Mouse (Mus musculus): ENCODE results near the gene Sema4c. TPM values are rescaled to one million over a fixed set of nuclear protein-coding genes. Genes with fewer than 3 reads are reported as not detected.

Gene Sema4c
- total and polyA plus RNA-seq, 3 experiments: 13.0 to 25.3 (median 22.5) TPM

DNA sequence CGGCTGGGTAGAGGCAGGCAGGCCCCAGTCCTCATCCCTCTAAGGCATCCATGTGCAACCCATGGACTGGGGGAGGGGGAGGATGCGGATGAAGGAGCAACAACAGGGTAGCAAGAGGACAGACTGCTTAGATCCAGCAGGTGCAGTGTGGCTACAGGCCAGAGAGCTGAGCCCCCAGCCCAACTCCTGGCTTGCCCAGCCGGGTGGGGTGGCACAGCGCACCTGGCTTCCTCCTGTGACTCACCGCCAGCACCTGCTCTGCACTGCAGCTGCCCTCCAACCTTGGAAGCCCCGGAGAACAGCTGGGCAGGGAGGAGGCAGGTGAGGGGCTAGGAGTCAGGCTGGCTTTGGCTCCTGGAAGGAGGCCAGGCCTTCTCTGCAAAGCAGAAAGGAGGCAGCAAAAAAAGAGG lies 21.8 kb upstream of the Sema4c start:
- DNase-seq: no peak

DNA sequence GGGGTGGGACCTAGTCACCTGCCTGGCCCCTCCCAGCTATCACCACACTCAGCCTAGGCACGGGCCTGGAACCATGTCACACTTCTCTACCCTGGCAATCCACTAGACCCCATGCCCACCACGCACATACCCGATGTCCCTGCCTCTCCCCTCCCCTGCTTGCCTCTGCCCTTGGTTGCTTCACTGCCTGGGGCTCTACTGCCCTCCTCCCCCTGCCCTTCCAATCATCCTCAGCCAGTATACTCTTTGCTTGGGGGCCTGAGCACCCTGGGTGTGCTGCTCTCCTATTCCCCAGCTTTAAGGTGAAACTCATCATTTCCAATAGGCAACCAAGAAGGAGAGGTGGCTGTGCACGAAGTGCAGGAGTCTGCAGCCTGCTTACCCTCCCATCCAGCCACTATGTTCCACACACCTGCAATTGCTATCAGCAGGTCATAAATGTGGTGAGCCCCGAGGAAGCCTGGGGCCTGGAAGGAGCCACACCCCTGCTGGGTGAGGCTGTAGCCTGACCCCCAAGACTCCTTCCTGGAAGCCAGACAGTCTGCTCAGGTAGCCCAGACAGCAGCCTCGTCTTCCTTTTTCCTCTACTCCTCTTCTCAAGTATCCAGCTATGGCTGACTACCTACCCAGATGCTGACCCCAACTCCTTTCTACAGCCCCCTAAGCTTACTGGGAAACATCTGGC lies 19.0 kb upstream of the Sema4c start:
- DNase-seq: no peak

DNA sequence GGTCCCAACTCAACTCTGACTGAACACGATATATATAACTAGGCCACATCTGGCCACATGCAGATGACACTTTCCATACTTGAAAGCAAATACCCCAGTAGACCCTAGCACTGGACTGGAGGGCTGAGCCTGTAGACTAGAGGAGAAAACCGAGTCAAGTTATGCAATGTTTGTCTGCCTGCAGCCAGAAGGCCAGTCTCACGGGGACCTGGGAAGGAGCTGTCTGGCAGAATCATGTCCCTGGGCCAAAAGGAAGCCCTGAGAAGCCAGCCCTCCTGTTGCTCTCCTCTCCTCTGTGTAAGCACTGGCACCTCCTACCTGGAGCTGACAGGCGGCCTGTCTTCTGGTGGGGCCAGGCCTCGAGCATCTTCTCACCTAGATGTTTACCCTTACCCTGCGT lies 17.2 kb upstream of the Sema4c start:
- DNase-seq: no peak

DNA sequence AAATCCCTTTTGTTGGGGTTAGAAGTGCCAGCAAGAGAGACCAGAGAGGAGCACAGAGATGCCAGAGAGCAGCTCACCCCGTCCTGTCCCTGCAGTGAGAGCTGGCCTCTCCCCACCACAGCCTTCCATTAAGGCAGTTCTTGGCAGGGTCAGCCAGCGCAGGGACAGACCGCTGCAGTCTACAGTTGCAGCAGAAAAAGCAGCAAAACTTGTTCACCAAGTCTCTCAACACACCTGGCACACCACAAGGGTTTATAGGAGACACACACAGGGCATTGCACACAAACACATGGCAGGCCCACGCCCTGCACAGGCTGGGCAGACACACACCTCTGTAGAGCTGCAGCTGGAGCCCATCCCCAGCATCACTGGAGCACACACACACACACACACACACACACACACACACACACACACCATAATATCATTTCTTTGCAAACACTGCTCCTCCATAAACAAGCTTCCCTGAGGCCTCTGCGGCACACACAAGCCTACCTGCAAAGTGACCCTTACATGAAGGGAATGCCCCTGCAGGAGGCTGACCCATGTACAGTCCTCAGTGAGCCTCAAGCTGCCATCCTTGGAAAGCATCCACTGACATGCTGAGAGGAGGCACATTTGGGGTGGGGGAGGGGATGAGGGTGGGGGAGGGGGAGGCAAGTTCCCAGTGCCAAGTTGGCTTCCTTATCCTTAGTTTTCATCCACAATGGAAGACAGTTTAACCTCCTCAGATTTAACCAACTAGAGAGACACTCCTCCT lies 16.2 kb upstream of the Sema4c start:
- DNase-seq: no peak

DNA sequence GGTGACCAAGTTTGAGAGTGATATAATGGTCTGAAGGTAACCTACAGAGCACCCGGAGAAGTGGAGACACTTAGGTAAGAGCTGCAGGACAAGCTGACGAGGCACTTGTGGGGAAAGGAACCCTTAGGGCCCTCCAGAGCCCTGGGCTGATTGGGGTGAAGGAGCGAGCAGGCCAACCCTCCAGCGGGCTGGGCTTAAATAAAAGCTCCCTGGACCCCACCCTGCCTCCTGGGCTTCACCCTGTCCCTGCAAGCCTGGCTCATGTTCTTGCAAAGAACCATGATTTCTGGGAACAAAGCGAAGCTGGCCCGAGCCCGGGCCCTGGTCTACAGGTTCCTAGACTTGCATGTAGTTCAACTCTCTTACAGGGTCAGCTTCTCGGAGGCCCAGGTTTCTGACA lies 15.4 kb upstream of the Sema4c start:
- no peak for DNase-seq

DNA sequence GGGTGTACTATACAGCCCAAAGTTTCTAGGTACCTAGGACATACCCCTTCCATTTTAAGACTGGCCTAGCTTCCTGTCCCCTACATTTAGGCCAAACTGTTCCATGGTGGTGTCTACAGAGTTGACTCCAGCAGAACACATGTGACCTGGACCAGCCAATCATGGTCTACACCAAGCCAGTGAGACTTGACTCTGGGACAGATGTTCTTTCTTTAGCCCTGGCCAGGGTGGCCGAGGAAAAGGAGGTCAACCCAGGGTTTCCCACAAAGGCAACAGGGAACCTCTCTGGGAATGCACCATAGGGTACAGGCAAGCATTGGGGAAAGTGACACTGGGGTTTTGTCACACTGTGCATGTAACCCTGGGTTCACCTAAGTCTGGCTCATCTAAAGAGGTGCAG lies 14.6 kb upstream of the Sema4c start:
- no peak for DNase-seq

DNA sequence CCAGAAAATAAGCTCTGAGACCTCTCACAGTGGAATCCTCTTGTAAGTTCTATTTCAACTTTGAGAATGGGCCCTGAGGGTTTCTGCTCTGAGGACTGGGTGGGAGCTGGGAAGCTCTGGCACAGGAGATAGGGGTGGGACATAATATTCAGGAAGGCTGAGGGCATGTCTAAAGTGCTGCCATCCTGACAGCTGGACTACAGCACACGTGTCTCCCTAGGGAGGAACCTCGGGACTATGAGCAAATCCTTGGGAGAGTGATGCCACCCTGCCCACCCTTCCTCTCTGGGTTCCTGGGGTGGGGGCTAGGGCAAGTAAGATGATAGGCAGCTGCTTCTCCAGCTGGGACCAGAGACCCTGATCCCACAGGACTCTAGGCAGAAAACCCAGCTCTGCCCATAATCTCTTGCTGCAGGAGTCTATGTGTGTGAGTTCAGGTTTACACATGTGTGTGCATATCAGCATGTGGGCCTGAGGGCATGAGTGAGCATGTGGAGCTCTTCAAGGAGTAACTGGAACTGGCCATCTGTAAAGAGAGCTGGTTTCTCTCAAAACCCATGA lies 14.1 kb upstream of the Sema4c start:
- no peak for DNase-seq

DNA sequence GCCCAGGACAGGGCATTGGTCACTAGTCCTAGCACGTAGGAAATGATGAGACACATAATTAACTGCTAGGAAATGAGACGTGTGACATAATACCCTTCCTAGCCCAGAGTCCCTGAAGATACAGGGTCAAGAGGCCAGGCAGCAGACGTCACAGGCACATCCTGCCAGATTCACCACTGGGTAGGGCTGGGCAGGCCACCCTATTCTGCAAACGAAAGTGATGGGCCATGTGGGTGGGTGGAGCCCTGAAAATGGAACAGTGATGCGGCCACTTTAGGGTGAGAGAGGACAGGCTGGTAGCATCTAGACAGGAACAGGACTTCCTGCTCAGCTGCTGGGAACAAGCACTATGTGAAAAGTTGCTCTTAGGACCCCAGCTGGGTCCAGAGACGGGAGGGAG lies 13.5 kb upstream of the Sema4c start:
- DNase-seq: peak; percentile 87

DNA sequence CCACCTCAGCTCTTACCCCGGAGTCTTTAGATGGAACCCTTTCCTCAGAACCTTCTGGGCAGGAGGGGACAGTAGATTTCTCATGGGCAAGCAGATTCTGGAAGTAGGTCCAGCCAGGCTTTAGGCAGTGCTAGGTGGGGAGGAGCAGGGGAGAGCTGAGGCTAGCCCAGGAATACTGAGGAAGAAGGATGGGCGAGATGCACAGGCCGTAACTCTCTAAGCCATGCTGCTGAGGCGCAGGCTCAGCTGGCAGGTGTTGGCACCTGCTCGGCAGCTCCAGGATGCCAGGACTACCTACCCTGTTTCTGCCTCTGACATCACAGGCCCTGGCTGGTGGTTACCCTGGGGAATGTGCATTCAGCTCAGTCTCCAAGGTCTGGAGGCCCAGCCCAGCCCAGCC lies 12.2 kb upstream of the Sema4c start:
- DNase-seq: no peak

DNA sequence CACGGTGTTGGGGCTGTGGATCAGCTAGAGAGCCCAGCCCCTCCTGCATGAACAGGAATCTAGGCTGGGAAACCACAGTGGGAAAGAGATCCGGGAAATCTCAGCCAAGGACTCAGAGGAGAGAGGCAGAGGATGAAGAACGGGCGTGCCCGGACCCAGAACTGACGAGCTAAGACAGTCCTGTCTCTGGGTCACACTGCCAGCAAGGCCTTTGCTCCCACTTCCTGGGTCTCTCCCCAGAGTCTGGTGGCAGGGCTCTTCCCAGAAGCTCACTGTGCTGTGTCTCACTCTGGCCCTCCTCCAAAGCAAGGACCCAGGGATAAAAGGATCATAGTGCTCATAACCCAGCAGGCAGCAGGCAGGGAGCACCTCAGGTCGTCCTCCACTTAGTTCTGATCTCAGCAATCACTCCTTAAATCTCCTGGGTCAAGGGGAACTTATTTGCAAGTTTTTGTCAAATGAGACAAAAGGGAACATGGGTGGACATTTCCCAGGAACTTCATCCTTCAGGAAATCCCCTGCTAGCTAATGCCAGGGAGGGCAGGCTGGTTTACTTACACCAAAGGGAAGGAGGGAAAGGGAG lies 11.6 kb upstream of the Sema4c start:
- DNase-seq: peak; percentile 43

DNA sequence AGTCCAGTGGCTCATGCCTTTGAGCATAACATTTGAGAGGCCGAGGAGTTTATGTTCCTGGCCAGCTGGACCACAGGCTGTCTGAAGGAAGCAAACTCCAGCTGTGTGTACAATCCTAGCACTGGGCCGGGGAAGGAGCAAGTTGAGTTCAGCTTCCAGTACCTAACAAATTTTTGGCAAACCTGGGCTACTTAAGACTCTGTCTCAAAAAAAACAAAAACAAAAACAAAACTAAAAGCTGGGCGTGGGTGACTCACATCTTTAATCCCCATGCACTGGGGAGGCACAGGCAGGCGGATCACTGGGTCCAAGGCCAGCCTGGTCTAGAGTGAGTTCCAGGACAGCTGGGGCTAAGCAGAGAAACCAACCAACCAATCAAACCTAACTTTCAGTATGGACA lies 10.6 kb upstream of the Sema4c start:
- DNase-seq: peak; percentile 64

DNA sequence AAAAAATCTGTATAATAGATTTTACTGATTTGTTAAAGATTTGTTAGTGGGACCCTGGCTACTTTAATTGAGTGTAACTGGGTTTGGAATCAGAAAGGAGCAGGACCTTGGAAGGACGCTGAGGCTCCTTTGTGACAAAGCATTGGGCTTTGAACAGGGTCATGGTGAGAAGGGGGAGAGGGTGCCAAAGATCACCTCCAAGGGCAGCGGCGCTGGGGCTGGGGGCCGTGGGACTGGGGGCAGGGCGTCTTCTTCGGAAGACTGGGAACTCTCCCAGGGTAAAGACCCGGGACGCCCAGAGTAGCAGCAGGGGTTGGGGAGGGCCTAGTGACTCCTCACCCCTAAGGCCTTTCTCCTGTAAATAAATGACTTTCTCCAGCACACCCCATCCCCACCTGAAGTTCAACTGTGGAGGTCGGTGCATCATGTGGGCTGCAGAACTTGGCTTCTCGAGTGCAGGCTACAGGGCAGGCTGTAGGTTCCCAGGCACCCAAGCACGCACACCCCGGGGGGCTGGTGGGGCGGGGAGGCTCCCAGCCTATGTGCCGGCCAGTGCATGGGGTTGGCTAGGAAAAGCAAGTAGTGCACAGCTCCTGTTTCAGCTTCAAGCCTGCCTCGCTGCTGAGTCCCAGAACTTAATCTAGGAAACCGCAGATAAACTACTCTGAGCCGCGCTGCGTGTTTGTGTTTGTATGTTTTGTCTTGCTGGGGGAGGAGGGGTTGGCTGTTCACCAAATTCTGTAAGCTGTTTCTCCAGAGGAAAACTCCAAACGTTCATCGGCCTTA lies 9.9 kb upstream of the Sema4c start:
- no peak for DNase-seq

DNA sequence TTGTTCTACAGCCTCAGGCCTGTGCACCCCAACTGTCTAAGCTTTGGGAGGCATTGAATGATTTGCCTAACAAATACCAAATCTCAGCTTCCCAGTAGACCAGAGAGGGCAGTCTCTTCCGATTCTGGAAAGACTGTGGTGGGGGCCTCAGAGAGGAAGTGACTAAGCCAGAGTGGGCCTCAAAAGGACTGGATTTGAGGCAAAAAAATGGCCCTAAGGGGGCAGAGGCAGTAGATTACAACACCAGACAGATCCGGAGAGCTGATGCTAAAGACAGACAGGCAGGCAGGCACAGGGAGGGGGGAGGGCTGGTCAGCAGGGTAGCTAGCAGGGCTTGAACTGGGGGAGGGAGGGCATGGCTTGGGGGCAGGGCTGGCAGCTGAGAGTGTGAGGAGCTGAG lies 8.3 kb upstream of the Sema4c start:
- DNase-seq: no peak

DNA sequence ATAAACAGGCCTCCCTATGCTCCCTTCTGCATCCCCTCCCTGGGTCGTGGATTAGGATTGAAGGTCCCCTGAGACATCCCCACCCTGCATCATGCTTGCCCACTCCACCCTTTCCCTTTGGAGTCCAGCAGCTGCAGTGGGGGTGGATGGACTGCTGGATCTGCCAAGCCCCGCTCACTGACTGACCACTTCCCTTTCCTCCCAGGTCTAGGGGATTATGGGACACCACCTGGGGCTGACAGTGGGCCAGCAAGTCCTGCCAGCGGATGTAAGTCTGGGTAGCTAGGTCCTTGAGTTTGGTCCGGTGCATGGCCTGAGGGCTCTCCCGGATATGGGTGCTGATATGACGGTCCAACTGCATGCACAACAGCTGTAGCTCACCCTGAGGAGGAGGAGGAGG lies 6.0 kb upstream of the Sema4c start:
- DNase-seq: peak; percentile 56

DNA sequence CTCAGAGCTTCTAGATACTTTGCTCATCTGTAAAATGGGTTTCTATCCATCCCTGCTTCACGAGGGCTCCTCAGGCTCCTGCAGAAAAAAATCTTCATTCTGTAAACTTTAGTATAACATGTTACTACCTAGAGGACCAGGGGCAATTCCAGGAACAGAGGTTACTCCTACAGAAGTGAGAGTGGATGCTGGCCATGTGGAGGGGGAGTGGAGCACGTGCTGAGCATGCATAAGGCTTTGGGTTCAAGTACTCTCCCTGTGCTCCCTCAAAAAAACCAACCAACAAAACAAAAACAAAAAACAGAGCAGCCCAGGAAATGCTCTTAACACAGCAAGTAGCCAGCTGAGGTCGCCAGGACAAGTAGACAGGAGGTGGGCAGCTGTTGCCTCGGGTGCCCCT lies 5.5 kb upstream of the Sema4c start:
- DNase-seq: no peak

DNA sequence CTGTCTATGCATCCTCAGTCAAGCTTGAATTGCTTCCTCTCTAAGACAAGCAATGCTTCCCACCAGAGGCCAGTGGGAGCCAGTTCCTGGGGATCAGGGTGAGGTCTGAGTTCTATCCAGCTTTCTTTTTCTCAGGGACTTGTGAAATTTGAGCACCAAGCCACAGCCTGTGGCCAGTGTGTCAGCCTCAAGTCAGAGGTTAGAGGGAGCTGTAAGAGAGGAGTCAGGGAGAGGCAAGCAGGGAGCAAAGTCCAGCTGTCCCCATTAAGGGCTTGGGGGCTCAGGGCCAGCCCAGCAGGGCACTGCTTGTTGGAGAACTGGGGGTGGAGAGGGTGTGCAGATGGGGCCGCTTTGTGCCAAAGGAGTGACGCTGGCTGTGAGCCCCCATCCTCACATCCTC lies 5.0 kb upstream of the Sema4c start:
- no peak for DNase-seq

DNA sequence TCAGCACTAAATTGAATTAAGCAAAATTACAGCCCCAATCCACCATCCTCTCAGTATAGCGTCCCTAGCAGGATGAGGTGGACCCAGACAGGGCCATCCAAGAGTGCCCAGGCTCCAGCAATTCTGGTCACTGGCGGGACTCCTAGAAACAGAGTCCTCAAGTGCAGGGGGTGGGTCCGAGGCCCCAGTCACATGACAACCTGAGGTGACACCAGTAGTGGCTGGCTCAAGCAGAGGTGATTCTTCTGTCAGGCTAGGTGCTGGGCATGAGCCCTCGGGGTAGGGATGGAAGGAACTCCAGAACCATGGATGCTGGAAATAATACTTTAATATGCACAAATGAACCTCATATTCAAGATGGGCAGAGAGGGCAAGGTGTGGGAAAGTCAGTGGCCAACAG lies 4.2 kb upstream of the Sema4c start:
- DNase-seq: no peak

DNA sequence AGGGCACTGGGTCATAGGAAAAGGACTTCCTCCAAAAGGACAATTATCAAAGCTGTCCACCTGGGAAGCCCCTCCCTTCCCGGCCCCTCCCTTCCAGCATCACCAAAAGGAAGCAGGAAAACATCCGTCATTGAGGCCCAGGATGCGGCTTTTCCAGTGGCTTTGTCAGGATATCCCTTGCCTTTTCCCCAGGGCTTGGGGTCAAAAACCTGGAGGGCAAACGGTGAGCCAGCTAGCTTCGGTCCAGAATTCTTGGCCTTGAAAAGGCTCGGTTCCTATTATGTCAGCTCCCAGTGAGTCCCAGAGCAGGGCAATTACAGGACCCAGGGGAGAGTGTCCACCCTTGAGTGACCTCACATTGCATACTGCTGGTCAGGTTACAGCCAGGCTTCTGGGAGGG lies 2.8 kb upstream of the Sema4c start:
- DNase-seq: peak; percentile 66

DNA sequence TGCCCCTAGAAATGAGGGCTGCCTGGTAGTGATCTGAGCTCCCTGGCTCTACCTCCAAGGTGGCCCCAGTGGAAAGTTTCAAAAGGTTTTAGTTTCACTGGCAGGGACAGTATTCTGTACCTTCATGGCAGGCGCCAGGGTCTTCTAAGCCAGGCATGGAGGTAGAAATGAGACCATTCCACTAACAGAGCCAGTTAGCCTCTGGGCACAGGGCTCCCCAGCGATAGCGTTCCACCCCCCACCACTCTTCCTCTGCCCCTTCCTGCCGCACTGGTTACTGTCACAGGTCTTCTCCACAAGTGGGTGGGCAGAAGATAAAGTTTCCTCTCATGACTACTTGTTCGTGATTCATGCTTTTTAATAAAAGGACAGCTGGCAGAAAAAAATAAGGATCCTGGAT lies 1.7 kb upstream of the Sema4c start:
- no peak for DNase-seq

DNA sequence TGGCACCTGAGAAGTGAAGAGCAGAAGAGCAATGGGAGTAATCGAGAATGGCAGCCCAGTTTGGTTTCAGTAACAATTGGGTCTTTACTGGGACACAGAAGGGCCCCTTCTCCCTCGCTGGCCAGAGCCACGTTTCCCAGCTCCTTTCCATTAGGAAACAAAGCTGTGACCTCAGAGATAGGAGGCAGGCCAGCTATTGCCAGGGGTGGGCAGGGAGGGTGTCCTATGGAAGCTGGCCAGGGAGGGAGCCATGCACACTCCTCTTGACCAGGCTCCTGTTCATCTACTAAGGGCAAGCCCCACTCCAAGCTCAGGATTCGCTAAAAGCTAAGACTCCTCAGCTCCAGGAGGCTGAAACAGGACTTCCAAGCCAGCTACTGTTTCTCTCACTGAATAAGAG lies 1.1 kb upstream of the Sema4c start:
- peak; percentile 35 for DNase-seq

DNA sequence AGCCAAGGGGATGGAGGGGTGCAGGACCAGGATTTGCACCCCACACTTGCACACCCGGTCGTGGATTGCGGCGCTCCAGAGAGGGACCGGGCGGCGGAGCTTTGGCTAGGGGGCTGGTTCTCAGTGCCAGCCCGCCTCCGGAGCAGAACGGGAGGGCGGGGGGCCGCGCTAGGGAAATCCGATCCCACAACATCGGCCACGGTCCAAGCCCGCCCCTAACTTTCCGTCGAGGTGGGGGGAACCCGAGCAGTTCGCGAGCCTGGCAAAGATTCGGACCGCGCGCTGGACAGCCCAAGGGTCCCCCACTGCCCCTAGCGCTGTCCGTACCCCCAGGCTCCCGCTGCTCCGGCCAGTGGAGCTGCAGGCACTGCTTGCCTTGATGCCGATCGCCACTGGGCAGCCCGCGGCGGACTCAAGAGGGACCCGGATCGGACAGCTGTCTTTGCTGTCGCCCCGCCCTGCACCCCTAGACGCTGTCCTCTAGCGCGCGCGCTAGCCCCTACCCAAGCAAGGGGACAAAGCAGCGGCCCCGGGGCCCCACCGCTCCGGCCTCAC lies 615 bp downstream of the Sema4c start:
- peak; percentile 87 for DNase-seq
